ENCODE assay signal across 16 mouse cellular contexts in genomic region chr15:42325221-42325620, GRCm38 (mm10).
DNase-seq lines count a peak whose midpoint lies in the region; ATAC-seq and TF ChIP-seq lines count a peak whose summit lies in the region.
"Had no signal": no experiment of that assay in that cellular context is flagged by ENCODE, and none has a peak within 500 bp of the region (broad histone marks: within the 10 kb centered on the region; RNA-seq: fewer than 3 reads in every experiment).

No protein-coding gene starts in this region.

- TF ChIP-seq POLR2A in myocyte (IDR thresholded peaks at IDR 0.05; ENCODE audit: insufficient read length, low read depth) = no peak

- peaks cover 6% of the 10 kb centered on the region for H3K4me1 ChIP-seq in forebrain, embryonic 13.5 days
- H3K4me1 ChIP-seq in forebrain, embryonic 10.5 days = peaks cover 5% of the 10 kb centered on the region; the same call in 1 of the 2 replicates
- no peaks in the 10 kb centered on the region for H3K4me1 ChIP-seq in forebrain, postnatal 0 days (ENCODE audit: insufficient read depth)

- peak overlapping the region; percentile 2; the same call in 1 of the 2 replicates for H3K27ac ChIP-seq in forebrain, embryonic 13.5 days
- H3K27ac ChIP-seq in forebrain, embryonic 10.5 days = no peak overlapping the region
- no peak overlapping the region for H3K27ac ChIP-seq in forebrain, postnatal 0 days (ENCODE audit: low read depth, low read length)
- H3K27ac ChIP-seq: heart, adult 2 months; limb, embryonic 15.5 days; neural tube, embryonic 13.5 days had no signal

- 49% methylated on average over 4 of the region's 4 CpGs for WGBS in forebrain, embryonic 13.5 days
- 74% methylated on average over 4 of the region's 4 CpGs for WGBS in forebrain, embryonic 10.5 days
- 29% methylated on average over 4 of the region's 4 CpGs for WGBS in forebrain, postnatal 0 days

- H3K4me2 ChIP-seq in forebrain, embryonic 13.5 days = no peak overlapping the region
- H3K4me2 ChIP-seq in forebrain, postnatal 0 days (ENCODE audit: low read depth) = no peak overlapping the region
- no peak overlapping the region for H3K4me2 ChIP-seq in myocyte (ENCODE audit: low read depth)
- H3K4me2 ChIP-seq: limb, embryonic 15.5 days; neural tube, embryonic 13.5 days had no signal

- no peak overlapping the region for H3ac ChIP-seq in myocyte (ENCODE audit: control insufficient read depth, insufficient read length)

- TF ChIP-seq CTCF in forebrain, postnatal 0 days (IDR thresholded peaks at IDR 0.05; ENCODE audit: low read depth) = no peak

- peak; percentile 65 for ATAC-seq in forebrain, embryonic 13.5 days
- peak; percentile 78 for ATAC-seq in forebrain, postnatal 0 days

- H3K9ac ChIP-seq in forebrain, embryonic 13.5 days = no peak overlapping the region
- no peak overlapping the region for H3K9ac ChIP-seq in forebrain, postnatal 0 days
- H3K9ac ChIP-seq: limb, embryonic 15.5 days; neural tube, embryonic 13.5 days had no signal

- no peaks in the 10 kb centered on the region for H3K79me2 ChIP-seq in myocyte (ENCODE audit: control insufficient read depth, insufficient read depth)

- no peaks in the 10 kb centered on the region for H3K27me3 ChIP-seq in forebrain, embryonic 13.5 days
- no peaks in the 10 kb centered on the region for H3K27me3 ChIP-seq in forebrain, embryonic 10.5 days (ENCODE audit: poor library complexity, severe bottlenecking)
- no peaks in the 10 kb centered on the region for H3K27me3 ChIP-seq in forebrain, postnatal 0 days (ENCODE audit: insufficient read depth, low read length)
- H3K27me3 ChIP-seq in myocyte (ENCODE audit: control insufficient read depth, insufficient read depth, insufficient read length) = no peaks in the 10 kb centered on the region
- H3K27me3 ChIP-seq: limb, embryonic 15.5 days; neural tube, embryonic 13.5 days had no signal

- no peak overlapping the region for H3K4me3 ChIP-seq in forebrain, embryonic 13.5 days
- no peak overlapping the region for H3K4me3 ChIP-seq in forebrain, embryonic 10.5 days
- H3K4me3 ChIP-seq in forebrain, postnatal 0 days (ENCODE audit: low read depth, low read length) = no peak overlapping the region
- H3K4me3 ChIP-seq in myocyte = no peak overlapping the region
- H3K4me3 ChIP-seq: erythroblast, embryonic 14.5 days; heart, adult 2 months; limb, embryonic 15.5 days; neural tube, embryonic 13.5 days had no signal

- H3K36me3 ChIP-seq in forebrain, embryonic 13.5 days (ENCODE audit: poor library complexity, severe bottlenecking) = no peaks in the 10 kb centered on the region
- H3K36me3 ChIP-seq in forebrain, embryonic 10.5 days (replicated peaks) = no peaks in the 10 kb centered on the region
- no peaks in the 10 kb centered on the region for H3K36me3 ChIP-seq in forebrain, postnatal 0 days (ENCODE audit: insufficient read depth)
- H3K36me3 ChIP-seq in myocyte (ENCODE audit: control insufficient read depth, insufficient read depth) = no peaks in the 10 kb centered on the region
- H3K36me3 ChIP-seq: limb, embryonic 15.5 days; neural tube, embryonic 13.5 days had no signal

- DNase-seq in forebrain, embryonic 10.5 days (ENCODE audit: extremely low spot score, low spot score) = no peak
- DNase-seq in right cerebral cortex, adult 18-20 months = peak; percentile 12
- no peak for DNase-seq in right cerebral cortex, postnatal 25 days
- DNase-seq in forebrain, postnatal 0 days = peak; percentile 43
- no peak for DNase-seq in thymus, postnatal 25 days
- DNase-seq in heart, adult 11 months = no peak
- DNase-seq: heart, adult 2 months; kidney, postnatal 10 days; lung, postnatal 36 days; spleen, adult 18-20 months; thymus, postnatal 36 days had no signal

- no peaks in the 10 kb centered on the region for H3K9me3 ChIP-seq in forebrain, embryonic 13.5 days (replicated peaks)
- H3K9me3 ChIP-seq in forebrain, embryonic 10.5 days = no peaks in the 10 kb centered on the region
- no peaks in the 10 kb centered on the region for H3K9me3 ChIP-seq in forebrain, postnatal 0 days (ENCODE audit: low read length)
- H3K9me3 ChIP-seq: limb, embryonic 15.5 days; neural tube, embryonic 13.5 days had no signal

TF ChIP-seq in myocyte, 11 proteins besides CTCF, POLR2A, EP300 and RAD21:
- TF ChIP-seq MYOG (IDR thresholded peaks at IDR 0.05; ENCODE audit: control insufficient read depth in 1 of 3, insufficient read depth in 1 of 3, insufficient read length in 2 of 3, low read depth in 2 of 3) (peak in 2 of 3 experiments; percentile 19 to 45), MYOD1 (IDR thresholded peaks at IDR 0.05; ENCODE audit: control insufficient read depth in 1 of 3, insufficient read length in 2 of 3, low read depth in 2 of 3) (peak in 2 of 3 experiments; percentile 42 to 47), POLR2AphosphoS2 (IDR thresholded peaks at IDR 0.05; ENCODE audit: insufficient read length, low read depth) (no peak)
TF ChIP-seq in myocyte: peak in this region for 2.

Comparison
In these comparisons a context has a peak if more than half of its experiments do, and no peak if none do; other contexts are left out.
1. DNase-seq: peak in right cerebral cortex, adult 18-20 months (single experiment) and forebrain, postnatal 0 days (single experiment); none in forebrain, embryonic 10.5 days (single experiment), right cerebral cortex, postnatal 25 days (single experiment), thymus, postnatal 25 days (single experiment) and heart, adult 11 months (single experiment).